Mouse (Mus musculus): ENCODE measurements at regions not wholly inside any gene's neighbourhood (a gene's known extent, or its start where the extent isn't known, plus 50 kb on each side); places are given as distances from the start of the nearest gene placed in this dataset.

DNA sequence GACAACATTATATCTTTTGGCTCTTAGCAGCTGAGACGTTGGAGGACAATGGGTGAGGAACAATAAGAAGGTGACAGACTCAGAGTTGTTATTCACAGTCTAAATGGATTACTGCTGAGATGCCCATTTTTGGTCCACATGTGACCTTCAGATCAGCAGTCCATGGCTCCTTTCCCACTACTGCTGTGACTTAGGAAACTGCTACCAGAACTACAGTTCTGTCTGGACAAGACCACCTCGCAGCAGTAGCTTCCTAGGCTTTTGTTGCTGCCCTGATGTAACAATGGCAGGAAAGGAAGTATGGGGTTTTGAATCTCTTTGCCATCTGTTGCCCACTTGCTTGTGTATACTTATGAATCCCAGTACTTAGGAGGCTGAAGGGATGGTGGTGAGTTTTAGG is 135.6 kb upstream of the Pls3 start:
- CTCF ChIA-PET, result no interaction called here

DNA sequence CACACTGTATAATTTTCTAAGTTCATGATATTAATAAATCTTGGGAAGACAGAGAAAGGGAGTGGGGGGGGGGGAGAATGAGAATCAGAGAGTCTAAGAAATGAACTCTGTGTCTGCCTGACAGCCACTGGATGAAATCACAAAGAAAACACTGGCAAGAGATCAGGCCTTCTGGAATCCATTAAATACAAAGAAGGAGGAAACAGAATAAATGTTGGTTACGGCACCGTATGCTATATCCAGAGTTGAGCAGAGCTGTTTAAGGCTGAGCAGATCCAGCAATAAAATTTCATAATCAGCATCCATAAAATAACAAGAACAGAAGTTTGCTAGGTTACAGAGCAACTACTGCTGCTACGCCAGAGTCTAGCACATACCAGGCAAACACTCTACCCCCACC is 103.6 kb upstream of the Pls3 start:
- CTCF ChIA-PET, result no interaction called here

DNA sequence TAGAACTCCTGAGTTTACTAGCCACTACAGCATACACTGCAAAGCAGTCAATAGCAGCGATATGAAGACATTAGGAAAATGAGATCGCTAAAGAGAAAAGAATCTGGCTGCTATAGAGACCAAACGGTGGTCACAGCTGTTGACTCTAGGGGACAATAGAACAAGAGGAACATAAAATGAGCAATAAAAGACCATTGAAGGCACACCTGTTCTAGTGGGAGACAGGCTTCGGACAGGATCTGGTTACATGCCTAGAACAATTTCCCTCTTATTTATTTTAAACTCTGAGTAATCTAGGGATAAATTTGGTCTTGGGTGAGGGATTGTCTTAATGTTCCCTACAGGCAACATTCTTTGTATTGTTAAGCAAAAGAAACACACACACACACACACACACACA is 99.7 kb upstream of the Pls3 start:
- CTCF ChIA-PET, result no interaction called here

DNA sequence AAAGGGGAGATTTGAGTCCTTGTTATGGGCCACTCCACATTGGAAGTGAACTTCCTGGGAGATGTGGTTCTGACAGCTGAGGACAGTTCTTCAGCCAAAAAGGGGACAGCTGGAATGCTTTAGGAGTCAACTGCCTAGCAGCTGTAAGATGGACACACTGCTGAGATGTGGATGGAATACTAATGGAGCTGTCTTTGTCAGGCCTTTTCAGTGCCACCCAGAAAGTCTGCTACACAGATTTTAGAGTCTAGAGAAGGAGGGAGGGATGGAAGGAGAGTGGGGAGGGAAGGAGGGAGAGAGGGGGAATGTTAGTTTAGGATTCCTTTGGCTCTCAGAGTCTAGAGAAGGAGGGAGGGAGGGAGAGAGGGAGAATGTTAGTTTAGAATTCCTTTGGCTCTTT is 74.7 kb upstream of the Pls3 start:
- CTCF ChIA-PET, result no interaction called here

DNA sequence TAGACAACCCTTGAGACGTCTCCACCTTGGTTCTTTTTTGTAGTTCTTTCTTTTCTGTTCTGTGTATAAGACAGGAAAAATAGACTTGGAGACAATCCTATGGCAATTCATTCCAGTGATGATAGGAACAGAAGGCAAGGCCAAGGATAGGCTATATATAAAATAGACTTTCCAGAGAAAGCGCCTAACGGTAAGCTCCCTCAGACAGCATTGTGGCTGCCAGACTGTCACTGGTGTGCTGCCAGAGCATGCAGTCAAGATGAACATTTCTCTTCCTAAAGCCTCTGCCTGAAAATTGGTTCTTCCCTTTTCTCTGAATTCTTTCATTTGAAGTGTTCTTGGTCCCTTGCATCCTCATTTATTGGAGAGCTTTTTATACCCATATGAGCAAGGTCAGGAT is 53.9 kb upstream of the Pls3 start:
- CTCF ChIA-PET, result interaction anchor here (0.7 kb wide), 1 partner anchor 1124 kb away, joined by 5 read pairs; no protein-coding TSS in a partner anchor

All from spleen, embryonic (tissue).